Mouse (Mus musculus) hindbrain, postnatal 0 days (tissue): ENCODE measurements around the gene Spink4. TPM values are rescaled to one million over a fixed set of nuclear protein-coding genes. Genes with fewer than 3 reads are reported as not detected.
A peak's percentile ranks its signal among the peaks of the same experiment; 100 is the strongest.

Experiments
- ATAC-seq: fragments of 200-750 bp; cut with Nextera tagmentation; 2 replicates; pipeline ENCODE4 v1.8.0; 2017; ENCODE audit warnings: mild to moderate bottlenecking, moderate TSS enrichment, moderate library complexity
- DNase-seq: peaks from one replicate; pipeline ENCODE4 v3.0.0-alpha.2; 2015; ENCODE audit warnings: low spot score
- H3K27ac ChIP-seq: fragments of 300-500 bp; sonication (generic); 2 replicates; pipeline ENCODE4 v1.5.1; 2014; ENCODE audit warnings: mild to moderate bottlenecking
- H3K27me3 ChIP-seq: fragments of 300-500 bp; sonication (generic); 2 replicates; pipeline ENCODE4 v1.6.1; 2014; ENCODE audit warnings: low read length, mixed read lengths; ENCODE audit not compliant: insufficient read depth
- H3K36me3 ChIP-seq: fragments of 300-500 bp; sonication (generic); 2 replicates; pipeline ENCODE4 v1.6.1; 2014; ENCODE audit warnings: low read length, mixed read lengths; ENCODE audit not compliant: insufficient read depth
- H3K4me1 ChIP-seq: fragments of 300-500 bp; sonication (generic); 2 replicates; pipeline ENCODE4 v1.6.1; 2014; ENCODE audit warnings: antibody characterized with exemption, low read length, mixed read lengths; ENCODE audit not compliant: insufficient read depth
- H3K4me2 ChIP-seq: fragments of 300-500 bp; sonication (generic); 2 replicates; pipeline ENCODE4 v1.6.1; 2014; ENCODE audit warnings: low read depth, mild to moderate bottlenecking, low read length, moderate library complexity, mixed read lengths
- H3K4me3 ChIP-seq: fragments of 300-500 bp; sonication (generic); 2 replicates; pipeline ENCODE4 v1.5.1; 2014; ENCODE audit warnings: low read length
- H3K9ac ChIP-seq: fragments of 300-500 bp; sonication (generic); replicated peaks from 2 replicates; pipeline ENCODE4 v1.6.1; 2014; ENCODE audit warnings: mild to moderate bottlenecking, low read length, moderate library complexity, mixed read lengths
- H3K9me3 ChIP-seq: fragments of 300-500 bp; sonication (generic); 2 replicates; pipeline ENCODE4 v1.6.1; 2016; ENCODE audit warnings: low read length, mixed read lengths
- CTCF ChIP-seq: IDR thresholded peaks from 2 replicates; pipeline ENCODE4 v1.5.1; 2016; ENCODE audit warnings: antibody characterized with exemption, control low read depth, low read depth
- WGBS: fragments of 180-500 bp; shearing (Covaris S2); extraction: QIAGEN DNeasy Blood & Tissue Kit; methylation state at CpG from one replicate; pipeline ENCODE4 v1.1.7; 2014; 5-methylcytosine and 5-hydroxymethylcytosine counted together
- polyA plus RNA-seq: library from polyadenylated mRNA; unstranded; fragments of >200 nt; fragmentation: Nextera tagmentation; extraction: Ambion mirVana; gene quantifications from 2 replicates; pipeline ENCODE4 v1.2.1, GENCODE M21; 2015
- total RNA-seq: library from RNA; depleted of rRNA; stranded (reverse); fragments of >200 nt; gene quantifications from 2 replicates; pipeline ENCODE4 v1.2.3, GENCODE M21; 2014

Spink4 gene
- total and polyA plus RNA-seq, 2 experiments from 2014 or later: not detected

DNA sequence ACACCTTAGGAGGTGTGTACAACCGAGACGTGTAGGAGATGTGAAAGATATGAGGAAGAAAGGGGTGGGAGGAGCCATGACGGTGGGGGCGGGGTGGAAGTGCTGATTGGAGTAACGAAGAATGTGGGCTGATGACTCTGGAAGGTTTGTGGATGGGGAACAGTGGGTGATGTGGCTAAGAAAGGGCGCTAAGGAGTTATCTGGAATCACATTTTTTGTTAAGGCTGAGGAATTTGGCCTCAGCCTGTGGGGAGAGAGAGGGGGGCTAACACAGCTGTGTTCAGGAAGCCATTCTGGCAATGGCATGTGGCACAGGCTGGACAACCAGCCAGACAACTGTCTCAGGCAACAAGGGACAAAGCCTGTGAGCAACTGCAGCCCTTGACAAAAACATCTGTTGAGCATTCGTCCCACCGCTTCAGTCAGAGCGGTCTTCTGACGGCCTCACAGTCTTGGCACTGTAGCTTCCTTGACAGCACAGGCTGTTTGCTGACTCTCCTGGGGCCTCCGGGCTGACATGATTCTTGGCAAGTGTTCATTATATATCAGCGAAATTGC, 43.0 kb upstream of the Spink4 start:
- H3K4me3 ChIP-seq: no peak overlapping the region
- ATAC-seq (peak; percentile 87), DNase-seq (peak; percentile 80)
- no peaks in the 10 kb centered on the region for H3K27me3 ChIP-seq
- H3K9me3 ChIP-seq: no peaks in the 10 kb centered on the region
- TF ChIP-seq CTCF: no peak
- no peaks in the 10 kb centered on the region for H3K36me3 ChIP-seq
- 22% methylated on average over 12 of the region's 12 CpGs for WGBS
- H3K4me2 ChIP-seq: peak overlapping the region; percentile 34
- H3K9ac ChIP-seq: no peak overlapping the region
- peak overlapping the region; percentile 48; the same call in 1 of the 2 replicates for H3K27ac ChIP-seq
- peaks cover 23% of the 10 kb centered on the region for H3K4me1 ChIP-seq

DNA sequence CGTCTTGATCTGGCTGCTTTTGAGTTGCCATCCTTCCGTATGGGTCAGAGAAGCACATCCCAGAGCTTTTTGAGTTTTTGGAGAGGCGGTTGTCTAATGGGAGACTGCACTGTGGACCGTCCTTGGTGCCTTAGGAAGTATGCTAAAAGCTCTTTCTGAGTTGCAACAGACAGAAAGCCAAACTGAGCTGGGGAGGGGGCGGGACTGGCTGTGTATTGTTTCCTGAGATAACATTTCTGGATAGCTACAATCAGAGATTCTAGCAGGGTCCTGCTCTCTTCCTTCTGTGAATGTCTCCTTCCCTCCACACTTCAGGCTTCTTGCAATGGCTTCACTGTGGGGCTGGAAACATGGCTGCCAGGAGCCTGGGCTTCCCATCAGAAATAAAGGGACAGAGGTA, 42.3 kb upstream of the Spink4 start:
- Histone ChIP-seq H3K27ac (peak overlapping the region; percentile 48), H3K4me2 (peak overlapping the region; percentile 34), H3K36me3 (no peaks in the 10 kb centered on the region), H3K4me3 (no peak overlapping the region), H3K4me1 (peaks cover 23% of the 10 kb centered on the region), H3K27me3 (no peaks in the 10 kb centered on the region), H3K9ac (no peak overlapping the region), H3K9me3 (no peaks in the 10 kb centered on the region)
- ATAC-seq (peak; percentile 9; the same call in 1 of the 2 replicates), DNase-seq (no peak)
- no peak for TF ChIP-seq CTCF
- 74% methylated on average over 5 of the region's 5 CpGs for WGBS

GRCm38 (mm10) chr4:40883200-40883599, 36.7 kb upstream of the Spink4 start:
- Histone ChIP-seq H3K9me3 (no peaks in the 10 kb centered on the region), H3K4me2 (no peak overlapping the region), H3K27ac (no peak overlapping the region), H3K4me1 (no peaks in the 10 kb centered on the region), H3K9ac (no peak overlapping the region), H3K27me3 (no peaks in the 10 kb centered on the region), H3K4me3 (no peak overlapping the region), H3K36me3 (no peaks in the 10 kb centered on the region)
- no peak for TF ChIP-seq CTCF
- no peak for DNase-seq
- 82% methylated on average over 10 of the region's 10 CpGs for WGBS
- ATAC-seq: no peak

DNA sequence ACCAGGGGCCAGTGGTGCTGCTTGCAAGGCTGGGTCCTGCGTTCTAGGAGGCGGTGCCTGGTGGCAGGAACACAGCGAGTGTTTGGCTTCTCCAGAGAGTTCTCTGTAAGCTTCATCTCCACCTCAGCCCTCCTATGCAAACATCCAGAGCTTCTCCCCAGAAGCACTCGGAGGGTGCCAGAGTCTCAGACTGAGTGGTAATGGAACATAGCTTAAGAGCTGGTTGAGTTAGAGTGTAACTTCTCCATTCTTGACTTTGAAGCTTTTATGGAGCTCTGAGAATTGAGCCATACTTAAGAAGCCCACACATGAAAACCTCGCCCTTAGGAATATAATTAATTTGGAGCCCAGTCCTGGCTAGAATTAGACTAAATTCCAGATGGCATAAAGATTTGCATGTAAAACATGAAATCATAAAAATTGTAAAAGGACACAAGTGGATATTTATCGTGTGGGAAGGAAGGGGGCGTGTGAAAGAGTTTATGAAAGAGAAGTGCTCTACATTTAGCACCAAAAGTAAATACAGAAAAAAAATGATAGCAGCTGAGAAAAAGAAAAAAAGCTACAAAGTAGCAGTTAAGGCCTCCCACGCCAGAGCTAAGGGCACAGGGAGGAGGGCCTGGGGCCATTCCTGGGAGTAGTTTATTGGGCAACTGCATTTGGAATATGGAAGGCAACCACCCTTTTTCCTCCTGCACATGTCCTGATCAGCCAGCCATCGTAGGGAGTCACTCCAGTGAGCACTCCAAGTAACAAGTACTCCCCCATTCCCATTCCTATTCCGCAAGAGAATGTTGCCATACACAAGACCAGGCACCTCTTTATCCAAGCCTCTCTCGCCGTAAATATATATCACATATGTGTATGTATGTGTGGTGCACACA, 35.3 kb upstream of the Spink4 start:
- ATAC-seq: no peak
- H3K4me1 ChIP-seq: no peaks in the 10 kb centered on the region

GRCm38 (mm10) chr4:40885166-40885525, 34.7 kb upstream of the Spink4 start:
- Histone ChIP-seq H3K4me2 (no peak overlapping the region), H3K27me3 (no peaks in the 10 kb centered on the region), H3K4me3 (no peak overlapping the region), H3K4me1 (no peaks in the 10 kb centered on the region), H3K27ac (no peak overlapping the region), H3K9ac (no peak overlapping the region), H3K9me3 (no peaks in the 10 kb centered on the region), H3K36me3 (no peaks in the 10 kb centered on the region)
- WGBS: 83% methylated on average over 2 of the region's 2 CpGs
- DNase-seq (no peak), ATAC-seq (no peak)
- no peak for TF ChIP-seq CTCF

More for the DNA sequence above, 35.3 kb upstream of the Spink4 start:
- Histone ChIP-seq H3K27me3 (no peaks in the 10 kb centered on the region), H3K27ac (no peak overlapping the region), H3K4me2 (no peak overlapping the region), H3K36me3 (no peaks in the 10 kb centered on the region), H3K9me3 (no peaks in the 10 kb centered on the region), H3K4me3 (no peak overlapping the region), H3K9ac (no peak overlapping the region)
- WGBS: 87% methylated on average over 12 of the region's 12 CpGs
- TF ChIP-seq CTCF: no peak
- DNase-seq: no peak

DNA sequence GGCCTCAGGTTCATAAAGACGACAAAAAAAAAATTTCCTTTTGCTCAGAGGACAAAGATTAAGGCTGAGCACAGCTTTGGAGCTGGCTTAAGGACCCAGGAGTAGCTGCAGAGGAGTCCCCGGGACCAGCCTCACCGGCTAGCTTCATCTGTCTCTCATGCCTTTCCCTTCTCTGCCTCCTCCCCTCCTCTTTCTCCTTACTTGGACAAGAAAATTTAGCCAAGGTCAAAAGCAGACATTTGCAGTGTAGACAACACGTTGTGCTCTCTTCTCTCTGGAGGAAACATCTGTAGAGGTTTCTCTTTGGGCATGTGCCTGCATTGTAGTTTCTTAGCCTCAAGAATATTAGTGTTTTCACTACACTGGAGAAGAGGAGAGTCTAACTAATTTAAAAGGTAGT, 34.0 kb upstream of the Spink4 start:
- Histone ChIP-seq H3K4me3 (no peak overlapping the region), H3K27me3 (no peaks in the 10 kb centered on the region), H3K36me3 (no peaks in the 10 kb centered on the region), H3K27ac (no peak overlapping the region), H3K4me2 (no peak overlapping the region), H3K9me3 (no peaks in the 10 kb centered on the region), H3K9ac (no peak overlapping the region), H3K4me1 (no peaks in the 10 kb centered on the region)
- ATAC-seq: no peak
- TF ChIP-seq CTCF: no peak
- DNase-seq: no peak
- 74% methylated on average over 4 of the region's 4 CpGs for WGBS

DNA sequence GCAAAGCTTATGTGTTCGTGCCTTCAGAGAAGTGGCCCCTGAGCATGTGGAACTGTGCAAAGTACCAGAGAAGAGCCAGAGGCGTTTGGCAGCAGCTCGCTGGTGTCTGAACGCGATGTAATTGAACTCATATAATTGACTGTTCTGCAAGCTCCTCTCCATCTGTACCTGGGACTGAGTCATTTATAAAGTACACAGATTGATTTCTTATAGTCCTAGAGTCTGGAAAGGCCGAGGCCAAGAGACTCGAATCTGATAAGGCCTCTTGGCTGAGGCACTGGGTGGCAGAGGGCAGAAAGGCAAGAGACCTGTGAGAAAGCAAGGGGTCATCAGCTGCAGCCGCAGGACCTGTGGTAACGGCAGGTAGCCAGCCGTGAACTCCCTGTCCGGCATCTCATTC, 31.0 kb upstream of the Spink4 start:
- WGBS: 80% methylated on average over 11 of the region's 11 CpGs

More for the DNA sequence above, 31.0 kb upstream of the Spink4 start:
- Histone ChIP-seq H3K27me3 (no peaks in the 10 kb centered on the region), H3K4me2 (no peak overlapping the region), H3K9me3 (no peaks in the 10 kb centered on the region), H3K4me1 (no peaks in the 10 kb centered on the region), H3K9ac (no peak overlapping the region), H3K4me3 (no peak overlapping the region), H3K27ac (no peak overlapping the region), H3K36me3 (no peaks in the 10 kb centered on the region)
- ATAC-seq: no peak
- no peak for TF ChIP-seq CTCF
- DNase-seq: no peak
